Mouse (Mus musculus) testis, postnatal 14 days (tissue): ENCODE results near the gene Bysl.
"Not testable (repeated sequence)": the region's sequence is repeated elsewhere in the genome, so short reads cannot be mapped to it uniquely, and the experiment has no call there.

Experiments
- DNase-seq: peaks from one replicate; pipeline ENCODE4 v3.0.0; 2021; ENCODE audit warnings: low spot score

The Bysl gene

GRCm38 (mm10) chr17:47618556-47619311 lies 7.4 kb upstream of the Bysl start:
- DNase-seq = no peak

GRCm38 (mm10) chr17:47617605-47618307 lies 6.5 kb upstream of the Bysl start:
- DNase-seq = no peak

GRCm38 (mm10) chr17:47616652-47617051 lies 5.4 kb upstream of the Bysl start:
- no peak for DNase-seq

GRCm38 (mm10) chr17:47616119-47616518 lies 4.8 kb upstream of the Bysl start:
- DNase-seq = no peak

- no peak for DNase-seq
These were observed 2.7 kb upstream of the Bysl start for GRCm38 (mm10) chr17:47614018-47614417.

- DNase-seq = no peak
These were observed 330 bp upstream of the Bysl start for GRCm38 (mm10) chr17:47611661-47611982.

GRCm38 (mm10) chr17:47609182-47609581 lies 2.1 kb downstream of the Bysl start:
- no peak for DNase-seq

GRCm38 (mm10) chr17:47606220-47606619 lies 5.1 kb downstream of the Bysl start:
- no peak for DNase-seq

GRCm38 (mm10) chr17:47602289-47602688 lies 9.0 kb downstream of the Bysl start:
- DNase-seq = no peak

- no peak for DNase-seq
These were observed 9.9 kb downstream of the Bysl start for GRCm38 (mm10) chr17:47601389-47601755.

- DNase-seq = no peak
These were observed 10.5 kb downstream of the Bysl start for GRCm38 (mm10) chr17:47600601-47601388.

- no peak for DNase-seq
These were observed 11.6 kb downstream of the Bysl start for GRCm38 (mm10) chr17:47599511-47600297.

- not testable (repeated sequence) for DNase-seq
These were observed 12.6 kb downstream of the Bysl start for GRCm38 (mm10) chr17:47598580-47599304.

- DNase-seq = no peak
These were observed 13.3 kb downstream of the Bysl start for GRCm38 (mm10) chr17:47597838-47598579.

GRCm38 (mm10) chr17:47597261-47597660 lies 14.0 kb downstream of the Bysl start:
- no peak for DNase-seq

- no peak for DNase-seq
These were observed 14.5 kb downstream of the Bysl start for GRCm38 (mm10) chr17:47596839-47597164.

- no peak for DNase-seq
These were observed 15.0 kb downstream of the Bysl start for GRCm38 (mm10) chr17:47596162-47596838.

GRCm38 (mm10) chr17:47595248-47596161 lies 15.8 kb downstream of the Bysl start:
- DNase-seq = peak; percentile 49

GRCm38 (mm10) chr17:47594969-47595247 lies 16.4 kb downstream of the Bysl start:
- DNase-seq = no peak
